Mouse (Mus musculus): Measurements from ENCODE around the gene Gm11985.
A peak's percentile ranks its signal among the peaks of the same experiment; 100 is the strongest.

Gm11985 gene

GRCm38 (mm10) chr11:7156427-7156826, 31.9 kb downstream of the Gm11985 start:
- DNase-seq (ENCODE audit: low spot score in 2 of 2) = no peak

DNA sequence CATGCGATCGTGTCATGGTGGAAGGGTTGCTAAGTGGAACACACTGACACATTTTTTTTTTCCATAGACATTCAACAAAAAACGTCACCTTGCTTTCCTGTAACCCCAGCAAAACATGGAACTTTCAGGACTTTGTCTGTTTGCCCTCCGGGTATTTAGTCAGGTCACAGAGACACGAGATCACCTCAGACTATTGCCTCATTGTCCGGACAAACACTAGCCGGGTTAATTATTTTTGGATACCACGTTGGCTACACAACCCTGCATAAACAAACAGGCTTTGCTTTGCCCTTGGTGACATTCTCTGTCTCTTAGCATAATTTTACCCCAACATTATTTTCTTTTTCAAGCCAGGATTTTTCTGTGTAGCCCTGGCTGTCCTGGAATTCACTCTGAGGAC, 35.3 kb downstream of the Gm11985 start:
- no peak for DNase-seq (ENCODE audit: low spot score in 2 of 2)

DNA sequence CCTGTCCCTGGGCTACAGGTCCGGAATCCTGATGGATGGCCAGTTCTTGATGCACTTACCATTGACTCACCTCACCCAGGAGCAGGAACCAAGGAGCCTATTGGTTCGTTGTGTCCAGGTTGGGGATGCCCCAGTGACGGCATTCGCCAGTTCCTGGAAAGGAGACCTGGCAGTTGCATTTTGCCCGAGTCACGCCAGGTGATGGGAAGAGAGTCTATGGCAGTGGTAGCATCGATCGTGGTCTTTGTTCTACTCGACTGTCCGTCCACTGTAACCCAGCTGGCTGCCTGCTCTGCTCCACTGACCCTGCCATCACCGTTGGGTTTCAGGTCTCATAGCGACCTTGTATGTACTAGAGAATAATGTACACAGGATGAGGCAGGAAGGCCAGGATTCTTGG, 36.0 kb downstream of the Gm11985 start:
- DNase-seq (ENCODE audit: low spot score in 2 of 2) = no peak

GRCm38 (mm10) chr11:7150511-7150910, 37.9 kb downstream of the Gm11985 start:
- DNase-seq (ENCODE audit: low spot score in 2 of 2) = no peak

DNA sequence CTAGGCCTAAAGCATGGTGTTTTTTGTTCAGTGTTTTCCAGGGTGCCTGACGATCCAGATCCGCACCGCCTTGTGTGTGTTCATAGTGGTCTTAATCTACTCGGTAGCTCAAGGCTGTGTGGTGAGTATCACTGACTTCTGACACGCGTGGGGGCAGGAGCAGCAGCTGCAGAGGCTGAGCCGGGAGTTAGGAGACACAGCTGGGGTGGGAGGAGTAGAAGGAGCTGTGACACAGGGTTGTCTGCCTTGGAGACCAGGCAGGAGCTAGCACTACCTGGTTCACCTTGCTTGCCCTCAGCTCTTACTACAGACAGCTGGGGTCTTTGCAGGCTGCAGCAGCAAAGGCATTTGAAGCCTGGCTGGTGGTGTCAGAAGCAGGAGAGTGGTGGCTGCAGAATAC, 38.9 kb downstream of the Gm11985 start:
- no peak for DNase-seq (ENCODE audit: low spot score in 2 of 2)

- DNase-seq (ENCODE audit: low spot score in 2 of 2) = no peak
These were observed 40.4 kb downstream of the Gm11985 start for GRCm38 (mm10) chr11:7147945-7148344.

DNA sequence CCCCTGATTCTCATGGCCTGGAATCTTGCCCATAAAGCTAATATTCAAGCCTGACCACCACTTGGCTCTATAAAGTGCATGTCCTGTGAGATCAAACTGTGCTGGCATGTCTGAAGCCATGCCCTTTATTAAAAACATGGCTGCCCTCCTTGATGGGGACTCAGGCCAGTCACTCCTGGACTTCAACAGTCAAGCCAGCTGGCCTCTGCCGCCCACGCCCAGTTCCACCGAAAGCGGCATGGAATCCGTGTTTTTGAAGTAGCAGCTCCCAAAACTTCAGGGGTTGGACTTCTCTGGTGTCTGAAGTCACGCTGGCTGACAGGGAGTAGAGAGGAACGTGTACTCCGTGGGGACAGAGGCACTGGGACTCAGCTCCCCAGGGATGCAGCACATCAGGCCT, 40.8 kb downstream of the Gm11985 start:
- no peak for DNase-seq (ENCODE audit: low spot score in 2 of 2)

GRCm38 (mm10) chr11:7145221-7145620, 43.1 kb downstream of the Gm11985 start:
- peak; percentile 35 to 50 for DNase-seq (ENCODE audit: low spot score in 2 of 2)

GRCm38 (mm10) chr11:7144369-7144768, 44.0 kb downstream of the Gm11985 start:
- no peak for DNase-seq (ENCODE audit: low spot score in 2 of 2)

- no peak for DNase-seq (ENCODE audit: low spot score in 2 of 2)
These were observed 45.6 kb downstream of the Gm11985 start for GRCm38 (mm10) chr11:7142725-7143124.

DNA sequence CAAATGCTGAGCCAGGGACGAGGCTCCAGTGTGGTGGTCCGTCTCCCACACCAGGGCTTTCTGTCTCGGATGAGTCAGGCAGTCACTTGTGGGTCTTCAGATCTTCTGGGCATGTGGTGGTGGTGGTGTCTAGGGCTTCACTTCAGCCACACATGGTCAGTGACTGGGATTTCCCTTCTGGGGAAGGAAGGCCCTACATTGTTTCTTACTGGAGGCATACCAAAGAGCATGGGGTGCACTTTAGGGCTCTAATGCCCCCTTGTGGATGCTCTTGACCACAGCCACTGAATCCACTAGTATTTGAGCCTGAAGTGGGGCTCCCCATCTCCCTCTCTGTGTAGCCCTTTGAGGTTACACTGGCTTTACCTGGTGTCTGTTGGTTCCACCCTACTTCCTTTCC, 47.9 kb downstream of the Gm11985 start:
- peak in 1 of 2 experiments; percentile 67 for DNase-seq (ENCODE audit: low spot score in 2 of 2)

- DNase-seq (ENCODE audit: low spot score in 2 of 2) = no peak
These were observed 50.0 kb downstream of the Gm11985 start for GRCm38 (mm10) chr11:7138370-7138769.

DNA sequence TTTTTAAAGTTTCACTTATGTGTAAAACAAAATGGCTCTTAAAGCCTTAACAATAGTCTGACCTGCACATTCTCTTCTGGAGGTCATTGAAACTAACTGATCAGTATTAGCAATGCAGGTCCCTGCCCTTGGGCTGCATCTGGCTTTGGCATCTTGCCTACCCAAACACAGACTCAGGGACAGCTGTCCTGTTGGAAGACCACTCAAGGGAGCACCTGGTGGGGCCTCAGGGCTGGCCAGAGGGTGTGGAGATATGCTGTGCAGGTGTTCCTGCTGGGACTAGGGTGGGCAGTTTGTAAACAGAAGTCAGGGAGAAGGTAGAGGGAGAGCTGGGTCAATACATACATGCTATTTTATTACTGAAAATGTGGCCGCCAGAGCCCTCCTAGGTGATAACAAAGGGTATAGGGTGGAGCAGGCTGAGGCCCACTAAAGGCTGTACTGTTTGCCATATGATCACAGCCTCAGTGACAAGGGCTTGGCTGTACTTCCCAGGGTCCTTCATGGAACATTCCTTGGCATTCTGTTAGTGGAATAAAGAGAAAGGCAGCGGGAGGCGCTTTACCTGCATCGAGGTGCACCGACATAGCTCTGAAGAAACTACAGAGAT, 52.0 kb downstream of the Gm11985 start:
- DNase-seq (ENCODE audit: low spot score in 2 of 2) = no peak

GRCm38 (mm10) chr11:7135763-7136162, 52.6 kb downstream of the Gm11985 start:
- no peak for DNase-seq (ENCODE audit: low spot score in 2 of 2)

DNA sequence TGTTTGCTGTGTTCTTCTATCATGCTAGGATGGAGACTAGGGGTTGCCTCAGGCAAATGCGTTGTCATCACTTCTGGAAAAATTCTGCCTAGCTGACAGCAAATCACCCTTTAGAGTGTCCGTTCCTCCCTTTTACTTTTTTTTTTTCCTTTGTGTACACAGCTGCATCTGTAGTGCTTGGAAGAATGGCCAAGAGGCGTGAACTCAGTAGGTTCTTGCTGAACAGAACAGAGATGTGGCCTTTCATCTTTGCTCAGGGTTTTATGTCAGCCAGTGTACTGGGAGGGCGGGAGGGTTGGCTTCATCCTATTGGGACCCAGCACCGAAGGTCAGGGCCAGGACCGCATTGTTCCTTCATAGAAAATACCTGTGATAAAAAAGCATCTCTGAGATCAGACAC, 53.1 kb downstream of the Gm11985 start:
- no peak for DNase-seq (ENCODE audit: low spot score in 2 of 2)

DNA sequence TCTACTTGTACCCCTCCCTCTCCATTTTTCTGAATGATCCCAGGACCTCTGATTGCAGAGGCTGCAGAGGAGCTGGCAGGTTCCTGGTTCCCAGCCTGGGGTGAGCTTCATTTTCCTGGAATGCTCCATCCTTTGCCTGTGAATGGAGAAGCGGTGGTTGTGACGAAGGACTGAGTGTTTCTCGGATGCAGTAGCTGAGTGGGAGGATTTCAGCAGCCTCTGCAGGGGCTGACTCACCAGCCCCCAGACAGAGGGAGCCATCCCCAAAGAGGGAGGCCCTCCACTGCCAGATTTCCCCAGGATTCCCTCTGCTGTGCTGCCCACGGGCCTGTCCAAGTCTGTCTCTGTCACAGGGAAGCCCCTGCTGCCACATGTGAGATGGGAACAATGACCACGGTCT, 54.0 kb downstream of the Gm11985 start:
- peak; percentile 64 to 71 for DNase-seq (ENCODE audit: low spot score in 2 of 2)

- no peak for DNase-seq (ENCODE audit: low spot score in 2 of 2)
These were observed 54.6 kb downstream of the Gm11985 start for GRCm38 (mm10) chr11:7133736-7134135.

All from frontal cortex, postnatal 36 days (tissue).